Mouse (Mus musculus): Measurements from ENCODE around the gene Bfsp2.

The Bfsp2 gene

GRCm38 (mm10) chr9:103383576-103383975, 96.6 kb downstream of the Bfsp2 start:
- no peak for DNase-seq (ENCODE audit: low spot score in 2 of 2)

GRCm38 (mm10) chr9:103382989-103383388, 97.2 kb downstream of the Bfsp2 start:
- DNase-seq (ENCODE audit: low spot score in 2 of 2): no peak

- no peak for DNase-seq (ENCODE audit: low spot score in 2 of 2)
Observed at GRCm38 (mm10) chr9:103380566-103380965, 99.7 kb downstream of the Bfsp2 start.

GRCm38 (mm10) chr9:103379199-103379598, 101.0 kb downstream of the Bfsp2 start:
- DNase-seq (ENCODE audit: low spot score in 2 of 2): no peak

- DNase-seq (ENCODE audit: low spot score in 2 of 2): no peak
Observed at GRCm38 (mm10) chr9:103378686-103379085, 101.5 kb downstream of the Bfsp2 start.

GRCm38 (mm10) chr9:103376346-103377320, 103.6 kb downstream of the Bfsp2 start:
- DNase-seq (ENCODE audit: low spot score in 2 of 2): no peak

All from frontal cortex, postnatal 36 days (tissue).